Comparison of ENCODE assay signal across 8 mouse cellular contexts in genomic region chr14:75899566-75899965, GRCm38 (mm10). TPM values are rescaled to one million over a fixed set of nuclear protein-coding genes. Genes with fewer than 3 reads are reported as not detected.
DNase-seq lines count a peak whose midpoint lies in the region; ATAC-seq and TF ChIP-seq lines count a peak whose summit lies in the region.

No protein-coding gene starts in this region.

- no peaks in the 10 kb centered on the region for H3K79me2 ChIP-seq in heart, adult 2 months (replicated peaks; ENCODE audit: control insufficient read depth, insufficient read depth, low read length)

- peaks cover 5% of the 10 kb centered on the region; the same call in 1 of the 2 replicates for H3K4me1 ChIP-seq in heart, embryonic 12.5 days (replicated peaks)
- no peaks in the 10 kb centered on the region; the same call in 1 of the 2 replicates for H3K4me1 ChIP-seq in heart, adult 2 months (ENCODE audit: control insufficient read depth, insufficient read depth, low read length)
- H3K4me1 ChIP-seq in kidney, embryonic 14.5 days (ENCODE audit: control insufficient read depth, insufficient read depth, low read length): no peaks in the 10 kb centered on the region; the same call in 1 of the 2 replicates
- H3K4me1 ChIP-seq in limb, embryonic 13.5 days: peaks cover 39% of the 10 kb centered on the region

- H3K27ac ChIP-seq in heart, embryonic 12.5 days (ENCODE audit: poor library complexity, severe bottlenecking): no peak overlapping the region
- H3K27ac ChIP-seq in heart, adult 2 months: no peak overlapping the region
- no peak overlapping the region for H3K27ac ChIP-seq in kidney, embryonic 14.5 days (ENCODE audit: low read depth, low read length)
- H3K27ac ChIP-seq in limb, embryonic 13.5 days: peak overlapping the region; percentile 56; the same call in 1 of the 2 replicates

- H3K36me3 ChIP-seq in heart, embryonic 12.5 days: peaks cover 22% of the 10 kb centered on the region
- H3K36me3 ChIP-seq in heart, adult 2 months (ENCODE audit: control insufficient read depth, insufficient read depth, low read length): no peaks in the 10 kb centered on the region; the same call in 1 of the 2 replicates
- peaks cover 15% of the 10 kb centered on the region for H3K36me3 ChIP-seq in kidney, embryonic 14.5 days (ENCODE audit: control insufficient read depth, insufficient read depth, low read length)
- peaks cover 24% of the 10 kb centered on the region for H3K36me3 ChIP-seq in limb, embryonic 13.5 days

- intact Hi-C loops in heart, adult 2 months (cut with DNase I): loop anchor here (1.0 kb wide), 1 partner anchor 178 kb away; no protein-coding TSS in a partner anchor

- H3K4me2 ChIP-seq in heart, embryonic 12.5 days: no peak overlapping the region
- no peak overlapping the region for H3K4me2 ChIP-seq in kidney, embryonic 14.5 days (replicated peaks; ENCODE audit: low read depth, low read length)
- H3K4me2 ChIP-seq in limb, embryonic 13.5 days (replicated peaks): no peak overlapping the region

- ATAC-seq in heart, embryonic 12.5 days (ENCODE audit: insufficient number of reproducible peaks, low FRiP score): no peak
- ATAC-seq in kidney, embryonic 14.5 days (ENCODE audit: low FRiP score, low TSS enrichment): peak; percentile 69; the same call in 1 of the 2 replicates
- peak; percentile 83 for ATAC-seq in limb, embryonic 13.5 days (ENCODE audit: low FRiP score, low read depth)

- whole genome bisulfite sequencing in heart, embryonic 12.5 days: 30% methylated on average over 4 of the region's 4 CpGs
- WGBS in heart, adult 2 months: 18% methylated on average over 4 of the region's 4 CpGs
- 25% methylated on average over 4 of the region's 4 CpGs for WGBS in kidney, embryonic 14.5 days
- WGBS in limb, embryonic 13.5 days: 23% methylated on average over 4 of the region's 4 CpGs

- no peak overlapping the region for H3K4me3 ChIP-seq in heart, embryonic 12.5 days
- H3K4me3 ChIP-seq in heart, adult 2 months: no peak overlapping the region
- H3K4me3 ChIP-seq in kidney, embryonic 14.5 days (ENCODE audit: low read length): no peak overlapping the region
- no peak overlapping the region for H3K4me3 ChIP-seq in limb, embryonic 13.5 days

- DNase-seq in heart, adult 18-20 months: peak; percentile 61 to 91
- peak; percentile 70 for DNase-seq in embryo, embryonic 11.5 days (ENCODE audit: low read depth, low spot score)
- peak; percentile 69 to 84 for DNase-seq in heart, adult 2 months
- DNase-seq in naive thymus-derived CD4-positive, alpha-beta T cell, adult 2 months (ENCODE audit: low read depth): peak; percentile 73
- DNase-seq in spleen, postnatal 4 days (ENCODE audit: low spot score in 2 of 2): peak; percentile 75 to 90

- TF ChIP-seq POLR2A in heart, adult 2 months (IDR thresholded peaks at IDR 0.05; ENCODE audit: insufficient read depth, low read depth, low read length): no peak

- H3K9ac ChIP-seq in heart, embryonic 12.5 days: no peak overlapping the region
- H3K9ac ChIP-seq in heart, adult 2 months (ENCODE audit: low read depth, low read length): no peak overlapping the region
- no peak overlapping the region for H3K9ac ChIP-seq in kidney, embryonic 14.5 days (ENCODE audit: low read depth, low read length)
- no peak overlapping the region for H3K9ac ChIP-seq in limb, embryonic 13.5 days

- no peaks in the 10 kb centered on the region for H3K27me3 ChIP-seq in heart, embryonic 12.5 days (replicated peaks)
- H3K27me3 ChIP-seq in heart, adult 2 months (ENCODE audit: control insufficient read depth, insufficient read depth, low read length): no peaks in the 10 kb centered on the region
- H3K27me3 ChIP-seq in kidney, embryonic 14.5 days (ENCODE audit: control insufficient read depth, insufficient read depth, low read length): no peaks in the 10 kb centered on the region
- no peaks in the 10 kb centered on the region for H3K27me3 ChIP-seq in limb, embryonic 13.5 days

- TF ChIP-seq EP300 in heart, adult 2 months (IDR thresholded peaks at IDR 0.05; ENCODE audit: insufficient read depth, low read depth, low read length): no peak

- no peaks in the 10 kb centered on the region for H3K9me3 ChIP-seq in heart, embryonic 12.5 days (replicated peaks)
- no peaks in the 10 kb centered on the region for H3K9me3 ChIP-seq in kidney, embryonic 14.5 days (ENCODE audit: control insufficient read depth, low read length)
- no peaks in the 10 kb centered on the region for H3K9me3 ChIP-seq in limb, embryonic 13.5 days

- peak; percentile 88 for TF ChIP-seq CTCF in heart, adult 2 months (IDR thresholded peaks at IDR 0.05)

RNA-seq across cellular contexts. Expression of gene Tpt1, which starts 54.7 kb away (rescaled TPM):
- total RNA-seq in heart, adult 18-20 months (2021): 1,000 to 10,000 TPM; 2,629 to 3,296 TPM
- 921 and 928 TPM in 2 replicates for polyA plus RNA-seq in heart, embryonic 12.5 days (2016; fragmentation: Nextera tagmentation; extraction: Ambion mirVana)
- total RNA-seq in heart, adult 2 months (2021): 1,000 to 10,000 TPM; 2,957 to 3,343 TPM
- polyA plus RNA-seq in heart, adult 2 months (2012; rRNA removed): 1,003 and 1,026 TPM in 2 replicates
- polyA plus RNA-seq in kidney, embryonic 14.5 days (2014; fragmentation: Nextera tagmentation; extraction: Ambion mirVana): 1,151 and 1,339 TPM in 2 replicates
- polyA plus RNA-seq in limb, embryonic 13.5 days (2015; fragmentation: Nextera tagmentation; extraction: Ambion mirVana): 1,027 and 1,051 TPM in 2 replicates

RNA-seq across cellular contexts. Expression of gene Kctd4, which starts 55.2 kb away (rescaled TPM):
- total RNA-seq in heart, adult 18-20 months (2021): not detected
- polyA plus RNA-seq in heart, embryonic 12.5 days (2016; fragmentation: Nextera tagmentation; extraction: Ambion mirVana): 0.29 and 0.41 TPM in 2 replicates
- not detected for total RNA-seq in heart, adult 2 months (2021)
- not detected in 2 replicates for polyA plus RNA-seq in heart, adult 2 months (2012; rRNA removed)
- 0.80 and 0.90 TPM in 2 replicates for polyA plus RNA-seq in kidney, embryonic 14.5 days (2014; fragmentation: Nextera tagmentation; extraction: Ambion mirVana)
- 1.4 and 1.6 TPM in 2 replicates for polyA plus RNA-seq in limb, embryonic 13.5 days (2015; fragmentation: Nextera tagmentation; extraction: Ambion mirVana)
